Mouse (Mus musculus): ENCODE data around the gene Rec114. TPM values are rescaled to one million over a fixed set of nuclear protein-coding genes. Genes with fewer than 3 reads are reported as not detected.

Rec114 gene
- polyA plus RNA-seq, 1 experiment from 2014 or later: 1.7 TPM

- Histone ChIP-seq H3K27me3 (ENCODE audit: control insufficient read depth, insufficient read depth, low read length) (no peaks in the 10 kb centered on the region), H3K27ac (replicated peaks; ENCODE audit: low read depth, low read length) (no peak overlapping the region), H3K4me1 (ENCODE audit: control insufficient read depth, insufficient read depth, low read length) (no peaks in the 10 kb centered on the region), H3K9me3 (ENCODE audit: control insufficient read depth, low read length) (no peaks in the 10 kb centered on the region), H3K36me3 (ENCODE audit: control insufficient read depth, insufficient read depth, low read length) (no peaks in the 10 kb centered on the region), H3K4me2 (ENCODE audit: low read length) (no peak overlapping the region), H3K4me3 (replicated peaks; ENCODE audit: low read depth, low read length) (no peak overlapping the region), H3K9ac (replicated peaks; ENCODE audit: low read length) (no peak overlapping the region)
- ATAC-seq (ENCODE audit: low FRiP score, low TSS enrichment) (no peak), DNase-seq (no peak)
- WGBS: 76% methylated on average over 2 of the region's 2 CpGs
Measured at GRCm38 (mm10) chr9:58762086-58762485, 18.3 kb upstream of the Rec114 start.

- H3K4me2 ChIP-seq (ENCODE audit: low read length): no peak overlapping the region
Measured at GRCm38 (mm10) chr9:58758754-58759153, 15.0 kb upstream of the Rec114 start.

GRCm38 (mm10) chr9:58756371-58757132 lies 12.8 kb upstream of the Rec114 start:
- no peak overlapping the region for H3K9ac ChIP-seq (replicated peaks; ENCODE audit: low read length)
- H3K9me3 ChIP-seq (ENCODE audit: control insufficient read depth, low read length): no peaks in the 10 kb centered on the region
- no peaks in the 10 kb centered on the region for H3K36me3 ChIP-seq (ENCODE audit: control insufficient read depth, insufficient read depth, low read length)
- H3K4me1 ChIP-seq (ENCODE audit: control insufficient read depth, insufficient read depth, low read length): no peaks in the 10 kb centered on the region
- H3K27me3 ChIP-seq (ENCODE audit: control insufficient read depth, insufficient read depth, low read length): no peaks in the 10 kb centered on the region
- no peak overlapping the region for H3K4me2 ChIP-seq (ENCODE audit: low read length)
- ATAC-seq (ENCODE audit: low FRiP score, low TSS enrichment) (no peak), DNase-seq (no peak)
- H3K27ac ChIP-seq (replicated peaks; ENCODE audit: low read depth, low read length): no peak overlapping the region
- H3K4me3 ChIP-seq (replicated peaks; ENCODE audit: low read depth, low read length): no peak overlapping the region
- 76% methylated on average over 12 of the region's 12 CpGs for WGBS

More at GRCm38 (mm10) chr9:58758754-58759153, 15.0 kb upstream of the Rec114 start:
- DNase-seq: no peak
- Histone ChIP-seq H3K27ac (replicated peaks; ENCODE audit: low read depth, low read length) (no peak overlapping the region), H3K9me3 (ENCODE audit: control insufficient read depth, low read length) (no peaks in the 10 kb centered on the region), H3K27me3 (ENCODE audit: control insufficient read depth, insufficient read depth, low read length) (no peaks in the 10 kb centered on the region), H3K36me3 (ENCODE audit: control insufficient read depth, insufficient read depth, low read length) (no peaks in the 10 kb centered on the region), H3K4me3 (replicated peaks; ENCODE audit: low read depth, low read length) (no peak overlapping the region), H3K4me1 (ENCODE audit: control insufficient read depth, insufficient read depth, low read length) (no peaks in the 10 kb centered on the region), H3K9ac (replicated peaks; ENCODE audit: low read length) (no peak overlapping the region)
- 87% methylated on average over 7 of the region's 7 CpGs for WGBS
- no peak for ATAC-seq (ENCODE audit: low FRiP score, low TSS enrichment)

GRCm38 (mm10) chr9:58753606-58754005 lies 9.8 kb upstream of the Rec114 start:
- Histone ChIP-seq H3K36me3 (ENCODE audit: control insufficient read depth, insufficient read depth, low read length) (no peaks in the 10 kb centered on the region), H3K4me2 (ENCODE audit: low read length) (no peak overlapping the region), H3K27ac (replicated peaks; ENCODE audit: low read depth, low read length) (no peak overlapping the region), H3K9me3 (ENCODE audit: control insufficient read depth, low read length) (no peaks in the 10 kb centered on the region), H3K27me3 (ENCODE audit: control insufficient read depth, insufficient read depth, low read length) (no peaks in the 10 kb centered on the region), H3K4me3 (replicated peaks; ENCODE audit: low read depth, low read length) (no peak overlapping the region), H3K4me1 (ENCODE audit: control insufficient read depth, insufficient read depth, low read length) (no peaks in the 10 kb centered on the region), H3K9ac (replicated peaks; ENCODE audit: low read length) (no peak overlapping the region)
- DNase-seq (no peak), ATAC-seq (ENCODE audit: low FRiP score, low TSS enrichment) (no peak)
- 87% methylated on average over 1 of the region's 1 CpGs for WGBS

GRCm38 (mm10) chr9:58748142-58748541 lies 4.4 kb upstream of the Rec114 start:
- Histone ChIP-seq H3K9ac (replicated peaks; ENCODE audit: low read length) (no peak overlapping the region), H3K36me3 (ENCODE audit: control insufficient read depth, insufficient read depth, low read length) (no peaks in the 10 kb centered on the region), H3K4me1 (ENCODE audit: control insufficient read depth, insufficient read depth, low read length) (0 out of 2 replicates have a peak, but pooled peaks cover 7% of the 10 kb centered on the region), H3K4me3 (replicated peaks; ENCODE audit: low read depth, low read length) (no peak overlapping the region), H3K4me2 (ENCODE audit: low read length) (no peak overlapping the region), H3K27me3 (ENCODE audit: control insufficient read depth, insufficient read depth, low read length) (no peaks in the 10 kb centered on the region), H3K9me3 (ENCODE audit: control insufficient read depth, low read length) (no peaks in the 10 kb centered on the region), H3K27ac (replicated peaks; ENCODE audit: low read depth, low read length) (no peak overlapping the region)
- no peak for ATAC-seq (ENCODE audit: low FRiP score, low TSS enrichment)
- no peak for DNase-seq
- 59% methylated on average over 4 of the region's 4 CpGs for WGBS

GRCm38 (mm10) chr9:58747328-58747755 lies 3.6 kb upstream of the Rec114 start:
- Histone ChIP-seq H3K36me3 (ENCODE audit: control insufficient read depth, insufficient read depth, low read length) (no peaks in the 10 kb centered on the region), H3K9me3 (ENCODE audit: control insufficient read depth, low read length) (no peaks in the 10 kb centered on the region), H3K4me3 (replicated peaks; ENCODE audit: low read depth, low read length) (no peak overlapping the region), H3K9ac (replicated peaks; ENCODE audit: low read length) (0 out of 2 replicates have a peak overlapping the region, but pooled peaks have one; percentile 4), H3K4me2 (ENCODE audit: low read length) (peak overlapping the region; percentile 22; the same call in 1 of the 2 replicates), H3K4me1 (ENCODE audit: control insufficient read depth, insufficient read depth, low read length) (0 out of 2 replicates have a peak, but pooled peaks cover 7% of the 10 kb centered on the region), H3K27me3 (ENCODE audit: control insufficient read depth, insufficient read depth, low read length) (no peaks in the 10 kb centered on the region), H3K27ac (replicated peaks; ENCODE audit: low read depth, low read length) (no peak overlapping the region)
- peak; percentile 43 for DNase-seq
- 35% methylated on average over 6 of the region's 6 CpGs for WGBS
- no peak for ATAC-seq (ENCODE audit: low FRiP score, low TSS enrichment)

GRCm38 (mm10) chr9:58742692-58743091 lies 1.1 kb downstream of the Rec114 start:
- H3K9me3 ChIP-seq (ENCODE audit: control insufficient read depth, low read length): no peaks in the 10 kb centered on the region
- H3K4me1 ChIP-seq (ENCODE audit: control insufficient read depth, insufficient read depth, low read length): 0 out of 2 replicates have a peak, but pooled peaks cover 6% of the 10 kb centered on the region
- H3K27ac ChIP-seq (replicated peaks; ENCODE audit: low read depth, low read length): no peak overlapping the region
- no peak overlapping the region for H3K4me2 ChIP-seq (ENCODE audit: low read length)
- no peaks in the 10 kb centered on the region for H3K36me3 ChIP-seq (ENCODE audit: control insufficient read depth, insufficient read depth, low read length)
- no peak overlapping the region for H3K9ac ChIP-seq (replicated peaks; ENCODE audit: low read length)
- 92% methylated on average over 2 of the region's 2 CpGs for WGBS
- no peaks in the 10 kb centered on the region for H3K27me3 ChIP-seq (ENCODE audit: control insufficient read depth, insufficient read depth, low read length)
- H3K4me3 ChIP-seq (replicated peaks; ENCODE audit: low read depth, low read length): no peak overlapping the region
- DNase-seq (no peak), ATAC-seq (ENCODE audit: low FRiP score, low TSS enrichment) (no peak)

- 85% methylated on average over 20 of the region's 20 CpGs for WGBS
- no peaks in the 10 kb centered on the region for H3K36me3 ChIP-seq (ENCODE audit: control insufficient read depth, insufficient read depth, low read length)
Measured at GRCm38 (mm10) chr9:58741369-58741768, 2.4 kb downstream of the Rec114 start.

GRCm38 (mm10) chr9:58739791-58740190 lies 4.0 kb downstream of the Rec114 start:
- no peak overlapping the region for H3K4me3 ChIP-seq (replicated peaks; ENCODE audit: low read depth, low read length)
- no peaks in the 10 kb centered on the region for H3K9me3 ChIP-seq (ENCODE audit: control insufficient read depth, low read length)
- H3K4me1 ChIP-seq (ENCODE audit: control insufficient read depth, insufficient read depth, low read length): no peaks in the 10 kb centered on the region
- DNase-seq (no peak), ATAC-seq (ENCODE audit: low FRiP score, low TSS enrichment) (no peak)
- no peaks in the 10 kb centered on the region for H3K27me3 ChIP-seq (ENCODE audit: control insufficient read depth, insufficient read depth, low read length)
- no peak overlapping the region for H3K9ac ChIP-seq (replicated peaks; ENCODE audit: low read length)
- H3K27ac ChIP-seq (replicated peaks; ENCODE audit: low read depth, low read length): no peak overlapping the region
- no peak overlapping the region for H3K4me2 ChIP-seq (ENCODE audit: low read length)
- H3K36me3 ChIP-seq (ENCODE audit: control insufficient read depth, insufficient read depth, low read length): no peaks in the 10 kb centered on the region
- 75% methylated on average over 9 of the region's 9 CpGs for WGBS

More at GRCm38 (mm10) chr9:58741369-58741768, 2.4 kb downstream of the Rec114 start:
- Histone ChIP-seq H3K27me3 (ENCODE audit: control insufficient read depth, insufficient read depth, low read length) (no peaks in the 10 kb centered on the region), H3K4me2 (ENCODE audit: low read length) (no peak overlapping the region), H3K4me3 (replicated peaks; ENCODE audit: low read depth, low read length) (no peak overlapping the region), H3K27ac (replicated peaks; ENCODE audit: low read depth, low read length) (no peak overlapping the region), H3K9ac (replicated peaks; ENCODE audit: low read length) (no peak overlapping the region), H3K9me3 (ENCODE audit: control insufficient read depth, low read length) (no peaks in the 10 kb centered on the region), H3K4me1 (ENCODE audit: control insufficient read depth, insufficient read depth, low read length) (no peaks in the 10 kb centered on the region)
- ATAC-seq (ENCODE audit: low FRiP score, low TSS enrichment): no peak
- no peak for DNase-seq
